Mouse (Mus musculus) lung, adult 2 months (tissue): ENCODE measurements around the gene Enpp6.
A peak's percentile ranks its signal among the peaks of the same experiment; 100 is the strongest.

Experiments
- CTCF ChIP-seq: fragments of 200-500 bp; IDR thresholded peaks from 2 replicates; pipeline ENCODE4 v1.5.1; 2011; ENCODE audit warnings: mild to moderate bottlenecking, low read length, control low read depth; ENCODE audit not compliant: insufficient read depth
- POLR2A ChIP-seq: fragments of 200-500 bp; IDR thresholded peaks from 2 replicates; pipeline ENCODE4 v1.6.1; 2011; ENCODE audit warnings: low read depth, mild to moderate bottlenecking, control low read depth, low read length, borderline replicate concordance; ENCODE audit errors: extremely low read depth

GRCm38 (mm10) chr8:46946181-46946580 lies 40.5 kb upstream of the Enpp6 start:
- TF ChIP-seq CTCF (peak; percentile 33; the same call in 1 of the 2 replicates), POLR2A (no peak)
